Mouse (Mus musculus): ENCODE results near the gene Sparc.

DNA sequence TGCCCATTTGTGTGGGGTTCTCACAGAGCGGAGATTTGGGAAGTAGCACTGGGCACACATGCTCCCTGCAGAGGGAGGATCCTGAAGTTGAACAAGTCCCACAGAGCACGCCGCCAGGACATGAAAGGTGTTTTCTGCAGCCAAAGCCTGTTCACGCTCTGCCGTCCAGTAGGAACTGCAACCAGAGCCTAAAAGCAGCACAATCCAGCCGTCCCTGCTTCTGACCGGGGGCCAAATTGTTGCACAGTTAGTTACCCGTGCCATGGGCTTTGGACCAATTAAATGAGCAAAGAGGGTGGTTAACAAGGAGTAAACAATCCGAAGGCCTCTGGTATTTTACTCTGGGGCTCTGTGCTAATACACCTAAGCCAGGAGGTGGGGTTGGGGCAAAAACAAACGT, 55.2 kb downstream of the Sparc start:
- TF ChIP-seq CTCF (conservative IDR thresholded peaks at IDR 0.05; ENCODE audit: insufficient read depth, insufficient read length, low read depth, low read length) (no peak), POLR2A (IDR thresholded peaks at IDR 0.05; ENCODE audit: low read depth, low read length) (no peak)

Measured in kidney, adult 2 months (tissue).